Mouse (Mus musculus) lung, postnatal 0 days (tissue): ENCODE results near the gene Prkcz. TPM values are rescaled to one million over a fixed set of nuclear protein-coding genes. Genes with fewer than 3 reads are reported as not detected.

Source experiments
- ATAC-seq: fragments of 200-750 bp; cut with Nextera tagmentation; 2 replicates; pipeline ENCODE4 v1.8.0; 2017; ENCODE audit warnings: moderate library complexity
- DNase-seq: peaks from one replicate; pipeline ENCODE4 v3.0.0-alpha.2; 2016; ENCODE audit warnings: low spot score
- H3K27ac ChIP-seq: fragments of 300-500 bp; sonication (generic); 2 replicates; pipeline ENCODE4 v1.5.1; 2014; ENCODE audit warnings: antibody characterized with exemption, mild to moderate bottlenecking, low read length, mixed read lengths
- H3K27me3 ChIP-seq: fragments of 300-500 bp; sonication (generic); replicated peaks from 2 replicates; pipeline ENCODE4 v1.6.1; 2014; ENCODE audit warnings: low read length, mixed read lengths; ENCODE audit not compliant: insufficient read depth
- H3K36me3 ChIP-seq: fragments of 300-500 bp; sonication (generic); 2 replicates; pipeline ENCODE4 v1.6.1; 2014; ENCODE audit warnings: low read length, mixed read lengths; ENCODE audit not compliant: insufficient read depth
- H3K4me1 ChIP-seq: fragments of 300-500 bp; sonication (generic); 2 replicates; pipeline ENCODE4 v1.6.1; 2014; ENCODE audit warnings: antibody characterized with exemption, low read depth, low read length, mixed read lengths; ENCODE audit not compliant: insufficient read depth
- H3K4me2 ChIP-seq: fragments of 300-500 bp; sonication (generic); replicated peaks from 2 replicates; pipeline ENCODE4 v1.6.1; 2014; ENCODE audit warnings: low read depth, mild to moderate bottlenecking, low read length, moderate library complexity, mixed read lengths
- H3K4me3 ChIP-seq: fragments of 300-500 bp; sonication (generic); 2 replicates; pipeline ENCODE4 v1.5.1; 2014; ENCODE audit warnings: low read depth, low read length
- H3K9ac ChIP-seq: fragments of 300-500 bp; sonication (generic); replicated peaks from 2 replicates; pipeline ENCODE4 v1.6.1; 2014; ENCODE audit warnings: low read depth, mild to moderate bottlenecking
- H3K9me3 ChIP-seq: fragments of 300-500 bp; sonication (generic); 2 replicates; pipeline ENCODE4 v1.6.1; 2016; ENCODE audit warnings: low read length, mixed read lengths
- CTCF ChIP-seq: IDR thresholded peaks from 2 replicates; pipeline ENCODE4 v1.5.1; 2016; ENCODE audit warnings: antibody characterized with exemption, mild to moderate bottlenecking
- EP300 ChIP-seq: IDR thresholded peaks from 2 replicates; pipeline ENCODE4 v1.6.1; 2016; ENCODE audit warnings: antibody characterized with exemption, mild to moderate bottlenecking, control low read depth
- WGBS: fragments of 180-500 bp; shearing (Covaris S2); extraction: QIAGEN DNeasy Blood & Tissue Kit; methylation state at CpG from one replicate; pipeline ENCODE4 v1.1.7; 2014; 5-methylcytosine and 5-hydroxymethylcytosine counted together
- polyA plus RNA-seq: library from polyadenylated mRNA; unstranded; fragments of >200 nt; fragmentation: Nextera tagmentation; extraction: Ambion mirVana; gene quantifications from 2 replicates; pipeline ENCODE4 v1.2.1, GENCODE M21; 2015

Prkcz gene
- polyA plus RNA-seq, 1 experiment from 2014 or later: 23.4 TPM

GRCm38 (mm10) chr4:155354035-155354434 is 7.1 kb downstream of the Prkcz start:
- no peak overlapping the region for H3K4me2 ChIP-seq
- no peaks in the 10 kb centered on the region for H3K4me1 ChIP-seq
- TF ChIP-seq EP300 (no peak), CTCF (no peak)

GRCm38 (mm10) chr4:155352581-155352980 is 8.6 kb downstream of the Prkcz start:
- 76% methylated on average over 3 of the region's 3 CpGs for WGBS
- no peak for ATAC-seq

More at GRCm38 (mm10) chr4:155354035-155354434, 7.1 kb downstream of the Prkcz start:
- Histone ChIP-seq H3K36me3 (no peaks in the 10 kb centered on the region), H3K9me3 (no peaks in the 10 kb centered on the region), H3K27me3 (no peaks in the 10 kb centered on the region), H3K4me3 (no peak overlapping the region), H3K9ac (no peak overlapping the region), H3K27ac (no peak overlapping the region)
- 82% methylated on average over 6 of the region's 6 CpGs for WGBS
- DNase-seq (no peak), ATAC-seq (no peak)

GRCm38 (mm10) chr4:155346350-155346749 is 14.8 kb downstream of the Prkcz start:
- no peaks in the 10 kb centered on the region; the same call in 1 of the 2 replicates for H3K4me1 ChIP-seq
- DNase-seq (no peak), ATAC-seq (no peak)

More at GRCm38 (mm10) chr4:155352581-155352980, 8.6 kb downstream of the Prkcz start:
- Histone ChIP-seq H3K9ac (no peak overlapping the region), H3K27me3 (no peaks in the 10 kb centered on the region), H3K4me3 (no peak overlapping the region), H3K9me3 (no peaks in the 10 kb centered on the region), H3K36me3 (no peaks in the 10 kb centered on the region), H3K4me1 (no peaks in the 10 kb centered on the region), H3K27ac (no peak overlapping the region), H3K4me2 (no peak overlapping the region)
- TF ChIP-seq CTCF (no peak), EP300 (no peak)
- no peak for DNase-seq

DNA sequence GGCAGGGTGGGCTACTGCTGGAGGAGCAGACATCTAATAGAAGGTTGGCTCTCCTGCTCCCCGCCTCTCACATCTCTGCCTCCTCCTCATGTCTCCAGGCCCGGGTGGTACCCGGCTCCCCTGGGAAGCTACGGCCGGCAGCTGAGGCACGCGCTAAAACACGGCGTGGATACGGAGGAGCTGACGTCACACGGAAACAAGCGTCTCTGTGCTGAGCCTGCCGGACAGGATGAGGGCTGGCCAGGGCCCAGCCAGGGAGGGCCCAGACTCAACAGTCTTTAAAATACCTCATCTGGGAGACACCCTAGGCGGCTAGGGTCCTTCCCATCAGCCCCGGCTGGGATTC is 15.6 kb downstream of the Prkcz start:
- no peak for TF ChIP-seq CTCF
- no peak for TF ChIP-seq EP300
- H3K4me3 ChIP-seq: peak overlapping the region; percentile 30; the same call in 1 of the 2 replicates
- H3K36me3 ChIP-seq: no peaks in the 10 kb centered on the region
- H3K9ac ChIP-seq: no peak overlapping the region
- H3K27ac ChIP-seq: no peak overlapping the region
- peak overlapping the region; percentile 49 for H3K4me2 ChIP-seq
- 5% methylated on average over 16 of the region's 16 CpGs for WGBS
- H3K27me3 ChIP-seq: peaks cover 4% of the 10 kb centered on the region
- no peaks in the 10 kb centered on the region; the same call in 1 of the 2 replicates for H3K4me1 ChIP-seq
- ATAC-seq (peak; percentile 82), DNase-seq (peak; percentile 54)
- H3K9me3 ChIP-seq: no peaks in the 10 kb centered on the region

More at GRCm38 (mm10) chr4:155346350-155346749, 14.8 kb downstream of the Prkcz start:
- no peak for TF ChIP-seq EP300
- H3K27ac ChIP-seq: no peak overlapping the region
- no peak overlapping the region for H3K4me3 ChIP-seq
- H3K4me2 ChIP-seq: no peak overlapping the region
- peaks cover 4% of the 10 kb centered on the region for H3K27me3 ChIP-seq
- no peaks in the 10 kb centered on the region for H3K9me3 ChIP-seq
- no peak overlapping the region for H3K9ac ChIP-seq
- 60% methylated on average over 12 of the region's 12 CpGs for WGBS
- H3K36me3 ChIP-seq: no peaks in the 10 kb centered on the region

DNA sequence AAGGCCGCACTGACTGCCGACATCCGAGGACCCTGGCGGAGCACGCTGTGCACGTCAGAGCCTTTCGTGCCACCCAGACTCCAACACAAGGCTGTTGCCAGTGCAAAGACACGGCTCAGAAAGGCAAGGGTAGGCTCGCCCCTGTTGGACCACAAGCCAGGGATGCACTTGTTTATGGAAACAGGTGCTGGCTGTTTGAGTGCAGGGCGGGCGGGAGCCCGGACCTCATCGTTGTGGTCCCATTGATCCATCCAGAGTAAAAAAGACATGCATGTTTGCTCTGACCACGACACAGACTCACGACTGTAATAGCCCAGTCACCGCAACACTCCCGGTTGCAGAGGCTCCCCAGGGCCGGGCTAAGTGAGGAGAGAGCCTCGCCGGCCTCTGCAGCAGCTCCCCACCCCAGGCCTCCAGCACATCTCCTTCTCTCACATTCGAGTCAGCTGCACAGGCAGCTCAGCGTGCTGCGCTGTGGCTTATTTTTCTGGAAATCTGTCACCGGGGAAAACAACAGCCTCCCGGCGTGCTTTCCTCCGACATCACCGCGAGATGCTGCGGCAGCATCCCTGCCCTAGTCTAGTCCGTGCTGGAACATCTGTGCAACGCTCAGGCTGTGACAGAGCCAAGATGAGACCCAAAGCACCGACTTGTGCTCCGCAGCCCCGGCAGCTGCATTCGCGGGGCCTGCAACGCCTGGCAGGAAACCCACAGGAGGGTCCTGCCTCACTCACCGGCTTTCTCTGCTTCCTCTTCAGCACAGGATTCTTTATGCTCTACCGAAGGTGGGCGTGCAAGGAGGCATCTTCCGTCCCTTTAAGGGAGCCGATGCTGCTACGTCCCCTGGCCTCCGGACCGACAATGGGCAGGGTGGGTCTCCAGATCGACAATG is 16.2 kb downstream of the Prkcz start:
- no peaks in the 10 kb centered on the region; the same call in 1 of the 2 replicates for H3K4me1 ChIP-seq
- no peaks in the 10 kb centered on the region for H3K9me3 ChIP-seq
- H3K4me2 ChIP-seq: peak overlapping the region; percentile 49
- H3K4me3 ChIP-seq: peak overlapping the region; percentile 30; the same call in 1 of the 2 replicates
- peaks cover 4% of the 10 kb centered on the region for H3K27me3 ChIP-seq
- H3K36me3 ChIP-seq: no peaks in the 10 kb centered on the region
- peak; percentile 21; the same call in 1 of the 2 replicates for ATAC-seq
- WGBS: 23% methylated on average over 47 of the region's 47 CpGs
- H3K27ac ChIP-seq: no peak overlapping the region
- TF ChIP-seq CTCF (no peak), EP300 (no peak)
- DNase-seq: no peak
- no peak overlapping the region for H3K9ac ChIP-seq

DNA sequence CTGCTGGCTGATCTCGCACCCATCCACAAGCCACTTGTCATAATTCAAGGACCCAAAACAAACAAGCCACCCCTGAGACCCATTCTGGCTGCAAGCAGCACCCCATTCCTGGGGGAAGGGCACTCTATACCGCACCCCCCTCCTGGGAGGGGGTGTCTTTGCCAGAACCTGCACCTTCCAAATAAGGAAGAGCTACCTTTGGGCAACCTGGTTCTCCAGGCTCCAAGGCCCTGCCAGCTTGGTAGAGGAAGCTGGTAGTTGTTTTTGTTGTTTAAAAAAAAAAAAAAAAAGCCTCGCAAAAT is 16.9 kb downstream of the Prkcz start:
- DNase-seq (no peak), ATAC-seq (peak; percentile 44)
- TF ChIP-seq EP300 (no peak), CTCF (no peak)
- H3K4me2 ChIP-seq: no peak overlapping the region
- no peaks in the 10 kb centered on the region for H3K9me3 ChIP-seq
- H3K27ac ChIP-seq: no peak overlapping the region
- no peaks in the 10 kb centered on the region for H3K36me3 ChIP-seq
- H3K4me3 ChIP-seq: no peak overlapping the region
- WGBS: 34% methylated on average over 3 of the region's 3 CpGs
- no peak overlapping the region for H3K9ac ChIP-seq
- H3K27me3 ChIP-seq: peaks cover 4% of the 10 kb centered on the region
- no peaks in the 10 kb centered on the region; the same call in 1 of the 2 replicates for H3K4me1 ChIP-seq
